Mouse (Mus musculus) right cerebral cortex, postnatal 10 days (tissue): Measurements from ENCODE around the gene Slc25a26.

Source experiments
- DNase-seq, 2 experiments: peaks; one replicate each; pipeline ENCODE4 v3.0.0; 2021; ENCODE audit warnings: low spot score in 2 of 2

The Slc25a26 gene

DNA sequence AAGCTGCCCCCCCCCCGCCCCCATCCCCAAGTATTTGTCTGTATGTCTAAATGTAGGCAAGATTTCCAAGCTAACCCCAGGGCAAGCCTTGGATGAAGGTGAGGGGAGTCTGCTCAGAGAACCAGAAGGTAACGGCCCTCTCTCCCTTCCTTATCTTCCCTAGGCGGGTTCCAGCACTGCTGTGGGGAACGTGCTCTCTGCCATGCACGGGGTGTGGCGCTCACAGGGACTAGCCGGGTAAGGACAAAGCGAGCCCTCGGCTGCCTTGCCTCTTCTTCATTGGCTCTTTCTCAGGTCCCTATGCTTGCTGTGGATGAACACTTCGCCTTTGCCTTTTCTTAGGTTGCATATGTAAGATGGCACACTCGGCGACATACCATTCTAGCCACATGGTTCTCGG lies 98.9 kb downstream of the Slc25a26 start:
- no peak for DNase-seq

DNA sequence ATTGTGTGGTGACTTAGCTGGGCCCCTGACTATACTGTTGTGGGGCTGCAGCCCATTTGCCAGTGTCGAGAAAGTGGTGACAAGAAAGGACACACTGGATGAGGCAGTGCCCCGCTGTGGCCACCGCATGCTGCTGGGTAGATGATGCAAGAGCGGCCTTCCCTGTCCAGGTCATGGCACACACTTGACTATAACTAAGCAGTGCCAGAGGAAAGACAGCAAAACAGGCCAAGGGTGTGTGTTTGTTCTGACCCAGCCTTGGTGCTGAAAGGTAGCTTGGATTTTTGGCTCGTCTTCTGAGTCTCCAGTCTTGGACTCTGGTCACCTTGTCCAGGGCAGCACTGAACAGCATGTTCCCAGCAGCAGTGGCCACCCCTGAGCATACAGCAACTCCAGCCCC lies 101.0 kb downstream of the Slc25a26 start:
- no peak for DNase-seq

DNA sequence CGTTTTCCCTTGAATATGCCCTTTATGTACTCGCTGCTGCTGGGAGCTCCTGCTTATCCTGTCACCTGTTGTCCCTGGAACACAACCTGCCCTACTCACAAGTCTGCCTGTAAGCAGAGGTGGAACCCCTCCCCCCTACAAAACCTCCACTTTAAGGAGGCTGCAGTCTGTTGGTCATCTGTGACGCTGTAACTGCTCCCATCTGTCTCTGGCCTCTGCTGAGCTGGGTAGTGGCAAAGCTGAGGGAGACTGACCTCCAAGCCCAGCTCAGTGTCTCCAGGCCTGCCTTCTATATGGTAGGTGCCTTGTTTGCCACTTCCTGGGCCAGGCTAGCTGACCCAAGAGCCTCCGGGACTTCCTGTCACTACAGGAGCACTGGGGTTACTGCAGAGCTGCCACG lies 101.7 kb downstream of the Slc25a26 start:
- no peak for DNase-seq

DNA sequence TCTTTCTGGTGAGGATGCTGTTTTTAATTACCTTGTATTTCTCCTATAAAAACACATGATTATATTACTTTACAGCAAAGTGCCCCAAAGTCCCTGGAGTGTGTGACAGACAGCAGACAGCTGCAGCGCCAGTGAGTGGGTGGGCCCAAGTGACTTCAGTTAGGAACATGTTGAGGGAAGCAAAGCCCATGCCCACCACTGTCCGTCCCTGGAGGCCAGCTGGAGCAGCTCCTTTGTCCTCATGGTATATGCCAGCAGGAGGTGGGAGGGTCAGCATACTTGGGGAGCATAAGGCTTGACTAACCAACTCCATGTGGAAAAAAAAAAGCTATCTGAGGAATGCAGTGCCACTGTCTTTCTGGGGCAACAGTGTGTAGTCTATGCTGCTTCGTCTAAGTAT lies 103.9 kb downstream of the Slc25a26 start:
- no peak for DNase-seq

DNA sequence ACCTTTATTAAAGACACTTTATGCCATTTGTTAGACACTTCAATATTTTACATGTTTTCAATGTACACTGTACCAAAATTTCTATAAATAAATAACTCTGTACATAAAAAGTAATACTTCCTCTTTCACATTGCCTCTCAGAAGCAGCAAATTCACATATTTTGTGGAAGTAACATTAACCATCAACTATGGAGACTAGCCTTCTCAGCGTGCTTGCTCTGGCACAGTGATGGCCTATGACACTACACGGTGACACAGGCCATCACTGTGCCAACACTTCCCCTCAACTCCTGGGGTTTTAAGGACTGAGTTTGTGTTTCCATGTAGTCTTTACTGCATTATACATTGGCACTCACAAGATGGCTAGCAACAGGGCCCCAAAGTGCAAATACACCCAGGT lies 104.4 kb downstream of the Slc25a26 start:
- DNase-seq: no peak

DNA sequence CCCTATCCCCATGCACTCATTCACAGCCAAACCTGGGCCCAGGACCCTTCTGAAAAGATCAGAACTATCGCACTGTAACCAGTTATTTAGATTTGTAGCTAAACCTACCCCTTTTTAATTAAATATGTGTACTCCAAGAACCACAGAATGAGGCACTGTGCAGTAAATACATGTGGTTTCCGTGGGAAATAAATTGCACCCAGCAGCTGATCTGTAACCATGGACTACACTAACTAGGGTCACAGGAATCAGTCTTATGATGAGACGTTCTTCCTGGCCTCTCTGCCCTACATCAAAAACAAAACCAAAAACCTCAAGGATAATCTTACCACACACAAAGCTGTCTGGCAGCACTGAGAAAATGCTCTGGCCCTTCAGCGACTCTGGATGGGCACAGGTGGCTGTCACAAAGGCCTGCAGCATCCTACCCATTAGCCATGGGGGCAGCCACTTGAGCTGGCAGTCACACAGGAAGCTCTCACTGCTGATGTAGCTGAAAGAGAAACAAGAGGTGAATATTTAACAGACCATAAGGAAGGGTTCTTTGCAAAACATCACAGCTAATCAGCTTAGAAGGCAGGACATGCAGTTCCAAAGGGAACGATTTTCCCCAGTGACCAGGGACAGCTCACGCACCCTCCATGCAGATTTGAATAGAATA lies 113.2 kb downstream of the Slc25a26 start:
- DNase-seq: no peak

DNA sequence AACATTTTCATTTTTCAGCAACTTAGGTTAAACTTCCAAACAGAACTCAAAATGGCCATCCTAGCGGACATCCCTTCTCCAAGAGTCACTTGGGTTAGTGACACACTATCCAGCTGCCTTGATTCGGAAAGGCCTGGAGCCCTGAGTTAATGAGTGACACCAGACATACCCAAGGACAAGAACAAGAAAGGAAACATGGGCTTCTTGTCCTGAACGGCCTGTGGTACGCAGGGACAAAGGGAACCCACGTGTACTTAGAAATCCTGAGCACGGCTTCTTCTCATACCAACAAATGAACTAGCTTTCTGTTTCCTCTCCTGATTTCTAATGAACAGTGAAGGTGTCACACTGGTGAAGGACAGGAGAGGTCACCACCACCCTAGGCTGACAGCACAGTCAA lies 114.2 kb downstream of the Slc25a26 start:
- no peak for DNase-seq

DNA sequence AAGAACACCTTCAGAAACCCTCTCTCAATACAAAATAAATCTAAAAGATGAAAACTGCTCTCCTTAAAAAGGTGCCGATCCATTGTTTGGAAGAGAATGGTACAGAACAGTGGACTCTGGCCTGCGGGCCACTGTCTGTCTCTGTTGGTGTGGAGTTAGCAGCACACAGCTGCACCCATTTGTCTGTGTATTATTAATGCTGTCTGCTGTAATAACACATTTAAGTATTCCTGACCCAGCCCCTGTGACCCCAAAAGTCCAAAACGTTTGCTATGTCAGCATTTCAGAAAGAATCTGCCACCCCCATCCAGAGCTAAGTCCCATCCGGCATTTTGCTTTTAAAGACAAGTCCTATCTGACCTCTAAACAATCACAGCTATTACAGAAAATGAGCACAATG lies 115.8 kb downstream of the Slc25a26 start:
- DNase-seq: no peak

DNA sequence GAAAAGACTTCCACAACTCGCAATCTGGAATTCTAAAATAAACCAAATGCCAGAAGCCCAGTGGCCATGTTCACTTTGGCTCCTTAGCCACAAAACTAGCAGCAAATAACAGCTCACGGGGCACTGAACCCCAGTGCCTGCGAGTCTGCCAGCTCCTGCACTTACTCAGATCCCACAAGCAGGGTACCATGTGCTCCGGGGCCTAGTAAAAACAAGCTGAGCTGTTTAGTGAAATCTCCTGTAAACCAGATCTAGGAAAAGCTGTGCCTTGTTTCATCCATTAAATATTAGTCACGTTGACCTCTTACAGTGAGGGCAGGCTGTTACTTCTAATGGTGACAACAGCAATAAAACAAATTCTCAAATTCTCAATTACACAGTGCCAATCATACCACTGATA lies 118.5 kb downstream of the Slc25a26 start:
- DNase-seq: no peak

DNA sequence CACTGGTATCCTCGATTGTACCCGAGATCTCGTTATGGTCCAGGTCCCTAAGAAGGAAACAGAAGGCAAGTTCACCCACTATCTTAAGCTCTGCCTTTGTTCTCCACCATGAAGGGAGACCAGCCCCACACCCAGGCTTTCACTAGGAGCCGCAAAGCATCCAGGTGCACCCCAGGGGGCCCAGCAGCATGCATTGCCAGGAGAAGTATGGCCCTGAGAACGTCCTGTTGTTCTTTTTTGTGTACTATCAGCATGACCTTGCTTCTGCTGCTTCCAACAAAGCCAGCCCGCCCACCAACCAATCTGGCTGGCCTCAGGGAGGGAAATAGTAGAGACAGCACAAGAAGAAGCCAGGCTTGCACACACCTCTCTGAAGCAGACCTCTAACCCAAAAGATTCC lies 120.2 kb downstream of the Slc25a26 start:
- DNase-seq: no peak

DNA sequence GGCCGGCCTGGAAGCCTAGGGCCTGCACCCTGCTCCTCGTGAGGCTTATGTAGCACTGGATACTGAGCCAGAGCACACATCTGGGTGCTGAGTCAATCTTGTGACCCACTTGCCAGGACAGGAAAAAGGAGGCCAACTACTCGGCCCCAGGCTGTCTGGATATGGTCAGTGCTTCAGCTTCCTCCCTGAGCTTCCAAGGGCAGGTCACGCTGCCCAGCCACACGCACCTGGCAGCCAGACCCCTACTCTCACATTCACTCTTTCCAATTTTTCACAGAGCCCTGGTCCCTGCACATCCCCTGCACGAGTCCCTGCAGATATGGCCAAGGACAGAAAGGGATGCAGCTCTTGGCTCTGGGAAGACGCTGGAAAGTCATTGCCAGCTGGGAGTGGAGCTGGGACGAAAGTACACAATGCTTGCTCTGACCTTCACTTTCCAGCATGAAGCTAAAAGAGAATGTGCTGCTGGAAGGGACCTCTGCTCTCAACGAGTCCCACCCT lies 120.7 kb downstream of the Slc25a26 start:
- no peak for DNase-seq

DNA sequence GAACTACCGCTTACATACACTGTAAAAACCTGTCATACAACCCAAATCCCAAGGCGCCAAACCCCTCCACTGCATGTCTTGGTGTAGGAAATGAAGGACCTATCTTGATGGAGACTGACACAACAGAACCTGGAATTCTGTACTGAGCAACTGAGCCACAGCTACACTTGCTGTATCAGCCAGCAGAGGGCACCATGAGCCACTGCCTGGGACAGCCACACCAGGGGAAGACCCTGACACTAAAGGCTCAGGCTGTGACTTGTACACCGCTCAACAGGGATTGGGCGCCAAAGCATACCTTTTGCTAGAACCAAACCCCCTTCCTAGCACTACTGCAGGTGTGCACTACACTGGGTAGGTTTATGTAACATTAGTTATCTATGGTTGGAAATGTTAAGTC lies 122.9 kb downstream of the Slc25a26 start:
- peak; percentile 71 to 72 for DNase-seq

DNA sequence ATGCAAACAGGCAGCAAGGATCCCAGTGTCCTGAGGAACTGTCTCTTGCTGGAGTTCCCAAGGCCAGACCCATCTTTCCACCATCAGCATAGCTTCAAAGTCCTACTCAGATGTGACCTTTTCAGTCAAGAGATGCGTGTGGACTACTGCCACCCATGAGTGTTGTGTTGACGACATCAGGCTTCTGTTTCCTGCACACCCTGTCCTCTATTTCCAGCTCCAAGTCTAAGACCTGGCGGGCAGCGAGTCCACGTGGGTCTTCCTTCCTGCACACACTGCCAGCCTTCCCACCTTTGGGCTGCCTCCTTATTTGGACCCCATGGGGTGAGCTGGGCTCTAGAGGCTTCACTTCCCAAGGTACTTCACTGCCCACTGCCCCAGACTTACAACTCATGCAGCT lies 124.4 kb downstream of the Slc25a26 start:
- no peak for DNase-seq

DNA sequence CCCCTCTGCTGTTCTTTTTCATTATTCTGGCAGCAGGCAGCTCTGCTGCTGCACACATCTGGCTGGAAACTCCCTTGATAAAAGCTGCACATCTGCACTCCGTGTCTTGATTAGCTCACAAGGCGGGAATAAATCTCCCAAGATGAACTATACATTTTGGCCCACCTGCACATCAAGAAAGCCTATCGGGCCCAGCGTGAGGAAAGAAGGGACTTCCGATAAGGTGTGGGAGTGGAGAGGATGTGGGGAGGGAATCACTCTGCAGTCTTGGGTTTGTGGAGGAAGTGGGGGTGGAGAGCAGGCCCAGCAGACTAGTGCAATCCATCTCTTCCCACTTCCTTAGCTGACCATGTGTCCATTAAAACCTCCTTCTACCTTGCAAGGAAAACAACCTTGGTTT lies 125.8 kb downstream of the Slc25a26 start:
- DNase-seq: no peak

DNA sequence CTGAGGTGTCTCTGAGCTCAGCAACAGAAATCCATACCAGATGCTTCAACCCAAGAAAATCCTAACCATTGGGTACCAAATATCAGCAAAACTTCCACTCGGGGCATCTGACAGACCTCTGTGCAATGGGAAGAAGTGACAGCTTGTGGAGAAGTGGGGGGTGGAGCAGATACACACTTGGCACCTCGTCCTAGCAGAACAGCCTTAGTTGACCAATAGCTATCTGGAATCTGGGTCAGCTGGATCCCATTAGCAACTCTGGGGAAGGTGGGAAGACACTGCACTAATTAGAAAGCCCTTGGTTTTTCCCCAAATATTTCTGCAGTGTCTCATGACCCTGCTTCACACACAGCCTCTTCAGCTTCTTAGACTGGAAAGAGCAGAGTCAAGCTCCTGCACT lies 126.7 kb downstream of the Slc25a26 start:
- no peak for DNase-seq

DNA sequence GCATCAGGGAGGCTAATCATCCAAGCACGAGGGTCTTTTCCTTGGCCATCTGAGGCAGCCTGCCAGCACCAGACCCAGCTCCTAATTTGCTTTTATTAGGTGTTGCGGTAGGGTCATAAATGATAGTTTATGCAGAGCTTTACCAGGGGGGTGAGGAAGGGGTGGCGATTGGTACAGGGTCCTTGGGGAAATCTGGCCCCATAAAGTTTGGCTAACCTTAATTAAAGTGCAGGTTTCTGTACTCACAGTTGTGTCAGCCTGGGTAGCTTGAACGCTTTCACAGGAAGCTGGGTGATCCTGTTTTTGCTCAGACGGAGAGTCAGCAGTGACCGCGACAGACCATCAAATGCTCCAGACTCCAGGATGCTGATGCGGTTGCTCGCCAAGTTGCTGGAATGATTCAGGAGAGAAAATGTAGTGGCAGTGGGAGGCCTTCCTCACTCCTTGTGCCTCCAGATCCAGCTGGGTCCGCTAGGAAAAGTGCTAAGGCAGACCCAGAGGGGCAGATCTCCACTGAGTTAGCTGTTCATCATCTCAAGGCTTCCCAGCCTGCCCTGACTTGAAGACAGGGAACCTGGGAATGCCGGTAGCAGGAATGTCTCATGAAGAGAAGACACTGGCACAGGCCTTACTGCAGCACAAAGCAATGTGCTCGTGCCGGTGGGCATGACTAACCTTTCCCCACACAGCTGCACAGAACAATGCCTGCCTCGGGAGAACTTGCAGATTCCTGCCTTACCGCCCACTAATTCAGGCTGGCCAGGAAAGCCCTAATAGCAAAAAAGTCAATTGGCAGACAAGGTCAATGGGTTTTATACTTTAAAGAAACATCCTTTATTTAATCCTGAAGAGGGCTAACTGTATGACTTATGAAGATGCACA lies 127.8 kb downstream of the Slc25a26 start:
- no peak for DNase-seq

DNA sequence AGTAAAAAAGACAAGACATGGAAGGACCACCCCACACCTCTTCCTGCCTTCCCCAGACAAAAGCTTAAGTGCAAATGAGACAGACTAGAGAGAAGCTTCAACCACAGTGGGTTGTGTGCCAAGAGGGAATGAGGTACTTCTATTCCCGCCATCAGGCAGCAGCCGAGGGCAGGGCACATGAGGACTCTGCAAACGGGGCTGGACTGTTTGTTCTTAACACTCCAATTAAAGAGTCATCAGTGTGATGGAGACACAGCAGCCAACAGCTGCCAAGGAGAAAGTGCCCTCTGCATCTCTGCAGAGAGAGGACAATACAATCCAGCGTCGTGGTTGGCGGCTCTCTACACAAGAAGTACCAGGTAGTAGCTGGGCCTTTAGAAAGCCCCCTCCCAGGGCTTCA lies 128.7 kb downstream of the Slc25a26 start:
- DNase-seq: no peak

DNA sequence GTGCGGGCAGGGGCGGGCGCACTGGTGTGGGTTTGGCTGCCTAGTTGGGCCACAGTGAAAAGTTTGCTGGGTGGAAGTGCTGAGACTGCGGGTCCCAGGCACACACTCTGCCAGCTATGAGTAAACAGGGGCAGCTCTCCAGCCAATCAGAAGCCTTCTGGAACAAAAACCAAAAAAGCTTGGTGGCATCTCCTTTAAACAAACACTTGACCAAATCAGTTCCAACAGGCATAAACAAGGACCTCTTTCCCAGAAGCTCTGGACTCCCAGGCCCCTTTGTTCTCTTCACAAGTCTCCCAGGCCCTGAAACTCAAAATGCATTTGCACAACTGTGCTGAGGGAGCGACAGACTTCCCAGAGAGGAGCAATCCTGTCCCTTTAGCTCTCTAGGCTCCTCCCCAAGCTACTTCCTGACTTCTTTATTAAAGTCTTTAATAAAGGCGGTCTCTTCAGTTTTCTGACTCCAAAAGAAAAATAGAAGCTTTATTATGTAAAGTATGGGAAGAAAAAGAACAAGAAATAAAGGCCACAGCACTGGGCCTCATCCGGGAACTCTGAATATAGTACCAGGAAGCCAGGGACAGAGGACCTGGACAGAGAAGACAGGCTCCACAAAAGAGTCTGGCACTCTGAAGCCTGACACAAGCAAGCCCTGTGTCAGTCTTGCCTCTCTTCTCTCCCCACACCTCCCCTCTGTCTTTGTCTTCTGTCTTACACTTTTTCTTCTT lies 131.1 kb downstream of the Slc25a26 start:
- peak; percentile 74 to 77 for DNase-seq

DNA sequence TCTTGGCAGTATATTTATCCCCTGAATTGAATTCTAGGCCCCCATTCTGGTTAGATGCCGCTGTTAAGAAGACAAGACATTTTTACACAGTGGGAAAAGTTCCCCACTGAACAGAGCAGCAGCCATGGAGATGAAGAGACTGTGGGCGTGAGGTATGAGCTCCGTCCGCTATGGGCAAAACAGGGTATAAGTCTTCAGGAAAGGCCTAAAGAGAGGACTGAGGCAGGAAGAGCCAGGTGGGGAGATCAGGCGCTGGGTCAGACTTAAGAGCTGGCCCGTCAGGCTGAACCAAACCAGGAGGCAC lies 131.6 kb downstream of the Slc25a26 start:
- no peak for DNase-seq

DNA sequence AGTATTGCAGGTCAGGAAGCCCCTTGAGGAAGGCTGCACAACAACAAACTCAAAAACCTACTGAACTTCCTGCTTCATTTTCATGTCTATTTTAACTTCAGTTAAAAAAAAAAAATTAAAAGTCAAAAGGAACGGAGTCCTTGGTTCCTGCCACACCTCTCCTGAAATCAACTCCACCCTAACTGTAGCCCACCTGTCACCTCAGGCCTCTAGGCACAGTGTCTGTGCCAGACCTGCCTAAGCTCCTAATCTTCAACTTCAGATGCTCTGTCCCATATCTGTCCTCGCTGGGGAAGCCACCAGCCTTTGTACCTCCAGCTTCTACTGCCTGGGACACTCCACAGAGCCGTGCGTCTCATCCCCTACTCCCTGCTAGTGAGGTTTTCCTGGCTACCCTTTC lies 134.1 kb downstream of the Slc25a26 start:
- no peak for DNase-seq

DNA sequence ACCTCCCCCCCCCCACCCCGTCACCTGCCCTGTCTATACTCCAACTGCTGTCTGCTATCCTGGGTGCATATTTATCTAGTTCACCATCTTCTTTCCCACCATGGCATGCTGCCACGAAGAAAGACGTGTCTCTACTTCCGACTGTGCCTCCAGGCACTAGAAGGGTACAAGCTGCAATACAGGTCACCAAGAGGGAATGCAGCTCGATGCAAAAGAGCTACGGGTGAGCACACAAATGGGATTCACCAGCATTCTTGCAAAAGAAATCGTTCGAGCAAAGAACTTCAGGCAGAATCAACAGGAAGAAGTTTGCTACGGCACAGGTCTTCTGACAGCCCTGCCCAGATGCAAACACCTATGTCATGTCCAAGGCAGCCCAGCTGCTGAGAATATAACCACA lies 134.6 kb downstream of the Slc25a26 start:
- no peak for DNase-seq

DNA sequence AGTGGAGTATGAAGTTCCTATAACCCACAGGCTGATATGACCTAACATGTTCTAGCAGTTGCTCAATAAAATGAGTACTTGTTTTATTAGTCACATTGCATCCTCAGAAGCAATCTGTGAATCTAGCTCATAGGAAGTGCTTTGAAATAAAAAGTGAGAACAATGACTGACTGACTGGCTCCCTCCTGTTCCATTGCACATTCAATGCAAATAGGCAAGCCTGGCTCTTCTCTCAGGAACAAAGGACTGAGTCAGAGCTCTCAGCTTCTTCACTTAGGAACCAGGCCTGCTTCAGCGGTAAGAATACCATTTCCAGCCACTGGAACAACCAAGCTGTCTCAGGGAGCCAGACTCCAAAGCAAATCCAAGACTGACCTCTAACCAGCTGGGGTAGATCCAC lies 135.2 kb downstream of the Slc25a26 start:
- DNase-seq: no peak

DNA sequence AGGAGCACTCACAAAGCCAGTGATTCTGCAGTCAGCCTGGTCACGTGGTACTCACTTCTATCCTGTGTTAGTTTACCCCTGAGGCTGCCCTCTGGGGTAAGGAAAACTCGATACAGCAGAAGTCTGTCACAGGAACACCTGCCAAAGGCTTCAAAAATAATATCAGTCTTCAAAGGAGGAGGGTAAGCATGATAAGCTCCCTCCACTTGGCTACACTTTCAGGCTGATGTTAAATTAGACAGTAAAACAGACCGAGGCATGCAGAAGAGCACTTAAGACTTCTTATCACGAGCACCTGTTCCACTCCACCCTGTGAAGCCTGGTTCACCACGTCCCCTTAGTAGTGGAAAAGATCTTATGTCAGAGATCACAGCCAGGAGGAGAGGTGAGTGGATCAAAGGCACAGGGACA lies 136.9 kb downstream of the Slc25a26 start:
- DNase-seq: no peak
